15 mouse cellular contexts compared by ENCODE assay signal in genomic region chr8:124872081-124872480, GRCm38 (mm10).
"Had no signal": no experiment of that assay in that cellular context is flagged by ENCODE, and none has a peak within 500 bp of the region (broad histone marks: within the 10 kb centered on the region; RNA-seq: fewer than 3 reads in every experiment).

No protein-coding gene starts in this region.

- H3K9ac ChIP-seq: limb, embryonic 13.5 days; midbrain, embryonic 12.5 days; neural tube, embryonic 15.5 days had no signal

- H3K4me2 ChIP-seq: limb, embryonic 13.5 days; midbrain, embryonic 12.5 days; neural tube, embryonic 15.5 days had no signal

- H3K4me1 ChIP-seq: limb, embryonic 13.5 days; midbrain, embryonic 12.5 days had no signal

- H3K27me3 ChIP-seq: limb, embryonic 13.5 days; midbrain, embryonic 12.5 days; neural tube, embryonic 15.5 days had no signal

- DNase-seq: kidney, adult 11 months; kidney, adult 9 months; kidney, postnatal 4 days; left cerebral cortex, postnatal 4 days; lung, postnatal 4 days; right cerebral cortex, adult 18-20 months; right cerebral cortex, postnatal 25 days; thymus, adult 18-20 months; thymus, postnatal 14 days had no signal

- H3K27ac ChIP-seq: kidney, postnatal 0 days; layer of hippocampus, adult 2 months; limb, embryonic 13.5 days; midbrain, embryonic 12.5 days; neural tube, embryonic 15.5 days had no signal

- H3K4me3 ChIP-seq: layer of hippocampus, adult 2 months; limb, embryonic 13.5 days; midbrain, embryonic 12.5 days; myocyte; neural tube, embryonic 15.5 days had no signal

- H3K9me3 ChIP-seq: limb, embryonic 13.5 days; midbrain, embryonic 12.5 days; neural tube, embryonic 15.5 days had no signal
